Mouse (Mus musculus) macrophage (primary cell): Measurements from ENCODE around the gene Olfr1045. TPM values are rescaled to one million over a fixed set of nuclear protein-coding genes. Genes with fewer than 3 reads are reported as not detected.
"Not testable (repeated sequence)": the region's sequence is repeated elsewhere in the genome, so short reads cannot be mapped to it uniquely, and the experiment has no call there.

Source experiments
- H3K27ac ChIP-seq: fragments of 350-480 bp; formaldehyde crosslinking; 2 replicates; pipeline ENCODE4 v1.9.0; 2021
- H3K36me3 ChIP-seq: fragments of 350-480 bp; formaldehyde crosslinking; 2 replicates; pipeline ENCODE4 v1.9.0; 2021; ENCODE audit errors: inconsistent target
- H3K4me3 ChIP-seq: fragments of 350-480 bp; formaldehyde crosslinking; 2 replicates; pipeline ENCODE4 v1.9.0; 2021; ENCODE audit errors: inconsistent target
- H3K79me2 ChIP-seq: fragments of 350-480 bp; formaldehyde crosslinking; 2 replicates; pipeline ENCODE4 v1.9.0; 2021; ENCODE audit errors: inconsistent target
- WGBS: methylation state at CpG from one replicate; pipeline ENCODE4 v1.1.7; 2026; ENCODE audit warnings: inconsistent platforms; ENCODE audit not compliant: missing documents; 5-methylcytosine and 5-hydroxymethylcytosine counted together
- polyA plus RNA-seq: library from polyadenylated mRNA; stranded (reverse); fragments of 250-400 nt; gene quantifications from 3 replicates; pipeline ENCODE4 v1.2.4, GENCODE M21; 2018; ENCODE audit warnings: inconsistent platforms
- total RNA-seq, 78 experiments: library from RNA; depleted of rRNA; stranded (reverse); fragments of 250-400 nt; gene quantifications; 1 replicate in 9 of 78; 2 replicates in 24 of 78; 3 replicates in 43 of 78; 4 replicates in 2 of 78; pipeline ENCODE4 v1.2.4; 2018; ENCODE audit warnings: inconsistent platforms in 56 of 78

The Olfr1045 gene
- not detected for total RNA-seq (2018; cell fraction: chromatin; rRNA removed)
- total RNA-seq (2018; cell fraction: cytosol; rRNA removed): not detected
- total RNA-seq (2018; cell fraction: nucleus; rRNA removed): not detected
- not detected in 3 replicates for polyA plus RNA-seq

- no peaks in the 10 kb centered on the region for H3K79me2 ChIP-seq
- no peaks in the 10 kb centered on the region for H3K36me3 ChIP-seq
- no peak within 1 kb of the TSS for H3K27ac ChIP-seq
- no peak within 1 kb of the TSS for H3K4me3 ChIP-seq
Measured at GRCm38 (mm10) chr2:86202909-86203308, at the start of gene Olfr1045. Gene Olfr1045, minus strand, starts transcription at chr2:86203009.

DNA sequence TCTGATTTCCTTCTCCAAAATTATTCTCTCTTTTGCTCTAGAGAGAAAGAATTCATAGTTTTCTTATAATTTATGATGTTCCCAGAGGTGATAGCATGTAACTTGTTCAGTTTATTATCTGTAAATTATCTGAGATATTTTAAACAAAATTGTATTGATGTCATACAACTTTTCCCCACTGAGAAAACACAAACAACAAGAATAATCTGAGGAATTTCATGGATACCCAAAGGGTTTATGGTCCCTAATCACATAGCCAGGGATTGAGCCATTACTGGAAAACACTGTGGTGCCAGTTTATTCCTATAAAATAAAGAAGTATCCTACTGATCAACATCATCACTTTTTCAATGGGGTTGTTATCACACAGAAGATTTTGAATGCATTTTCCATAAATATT lies 37.4 kb upstream of the Olfr1045 start, which contains the start of gene Olfr1048:
TSS of gene Olfr1048 (minus strand) at position 101 of the 400 bp plus-strand sequence.
- H3K36me3 ChIP-seq: no peaks in the 10 kb centered on the region
- H3K4me3 ChIP-seq: no peak within 1 kb of the TSS
- H3K79me2 ChIP-seq: no peaks in the 10 kb centered on the region
- no peak within 1 kb of the TSS for H3K27ac ChIP-seq

DNA sequence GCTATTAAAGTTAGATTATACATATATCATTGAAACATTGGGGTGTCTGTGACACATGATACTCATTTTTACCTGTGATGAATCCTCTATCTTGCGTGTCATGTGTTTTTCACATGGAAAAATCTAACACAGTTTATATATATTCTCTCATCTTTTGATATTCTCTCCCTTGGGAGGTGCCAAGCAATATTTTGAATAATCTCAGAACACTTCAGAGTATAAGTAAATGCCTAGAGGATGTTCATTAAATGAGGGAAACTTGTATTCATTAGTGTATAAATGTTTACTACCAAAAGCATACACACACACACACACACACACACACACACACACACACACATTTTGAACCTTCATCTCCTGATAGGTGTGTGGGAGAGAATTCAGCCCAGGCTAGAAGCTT lies 28.5 kb upstream of the Olfr1045 start, which contains the start of gene Olfr1047:
TSS of gene Olfr1047 (minus strand) at position 101 of the 400 bp plus-strand sequence.
- 100% methylated on average over 1 of the region's 1 CpGs for WGBS
- Histone ChIP-seq H3K4me3 (no peak within 1 kb of the TSS), H3K27ac (no peak within 1 kb of the TSS), H3K36me3 (no peaks in the 10 kb centered on the region), H3K79me2 (no peaks in the 10 kb centered on the region)

- 79% methylated on average over 2 of the region's 2 CpGs for WGBS
Measured at GRCm38 (mm10) chr2:86219214-86219613, 16.4 kb upstream of the Olfr1045 start, which contains the start of gene Olfr1046. Gene Olfr1046, minus strand, starts transcription at chr2:86219314.

DNA sequence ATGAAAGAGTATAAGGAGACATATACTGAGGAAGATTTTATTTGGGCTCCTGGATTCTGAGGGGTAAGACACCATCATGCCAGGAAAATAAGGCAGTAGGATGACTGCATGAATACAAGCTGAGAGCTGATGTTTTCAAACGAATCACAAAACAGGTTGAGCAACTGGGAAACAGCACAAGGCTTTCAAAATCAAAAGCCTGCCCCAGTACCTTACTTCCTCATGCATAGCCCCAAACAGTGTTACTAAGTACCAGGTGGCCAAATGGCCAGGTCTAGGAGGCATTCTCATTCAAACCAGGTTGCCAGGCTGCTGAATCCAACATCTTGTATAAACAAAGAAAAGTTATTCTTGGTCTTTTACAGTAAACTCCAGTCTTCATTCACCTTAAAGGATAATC lies 6.9 kb downstream of the Olfr1045 start:
- no peak overlapping the region for H3K27ac ChIP-seq
- WGBS: 56% methylated on average over 1 of the region's 1 CpGs
- H3K4me3 ChIP-seq: no peak overlapping the region
- no peaks in the 10 kb centered on the region for H3K79me2 ChIP-seq
- H3K36me3 ChIP-seq: no peaks in the 10 kb centered on the region

More at GRCm38 (mm10) chr2:86219214-86219613, 16.4 kb upstream of the Olfr1045 start, which contains the start of gene Olfr1046:
- Histone ChIP-seq H3K36me3 (no peaks in the 10 kb centered on the region), H3K4me3 (no peak within 1 kb of the TSS), H3K27ac (no peak within 1 kb of the TSS), H3K79me2 (no peaks in the 10 kb centered on the region)

- no peak within 1 kb of the TSS for H3K27ac ChIP-seq
- H3K36me3 ChIP-seq: no peaks in the 10 kb centered on the region
- H3K79me2 ChIP-seq: no peaks in the 10 kb centered on the region
- no peak within 1 kb of the TSS for H3K4me3 ChIP-seq
Measured at GRCm38 (mm10) chr2:86185583-86185982, 17.2 kb downstream of the Olfr1045 start, which contains the start of gene Olfr52. Gene Olfr52, minus strand, starts transcription at chr2:86185683.

GRCm38 (mm10) chr2:86179950-86180349 lies 22.9 kb downstream of the Olfr1045 start:
- no peaks in the 10 kb centered on the region for H3K79me2 ChIP-seq
- H3K36me3 ChIP-seq: no peaks in the 10 kb centered on the region
- no peak overlapping the region for H3K27ac ChIP-seq
- no peak overlapping the region for H3K4me3 ChIP-seq
- WGBS: 91% methylated on average over 3 of the region's 3 CpGs

GRCm38 (mm10) chr2:86177720-86178119 lies 25.1 kb downstream of the Olfr1045 start, which contains the start of gene Olfr1044:
Gene Olfr1044, minus strand, starts transcription at chr2:86177820.
- no peak within 1 kb of the TSS for H3K4me3 ChIP-seq
- no peaks in the 10 kb centered on the region for H3K36me3 ChIP-seq
- no peak within 1 kb of the TSS for H3K27ac ChIP-seq
- H3K79me2 ChIP-seq: no peaks in the 10 kb centered on the region

DNA sequence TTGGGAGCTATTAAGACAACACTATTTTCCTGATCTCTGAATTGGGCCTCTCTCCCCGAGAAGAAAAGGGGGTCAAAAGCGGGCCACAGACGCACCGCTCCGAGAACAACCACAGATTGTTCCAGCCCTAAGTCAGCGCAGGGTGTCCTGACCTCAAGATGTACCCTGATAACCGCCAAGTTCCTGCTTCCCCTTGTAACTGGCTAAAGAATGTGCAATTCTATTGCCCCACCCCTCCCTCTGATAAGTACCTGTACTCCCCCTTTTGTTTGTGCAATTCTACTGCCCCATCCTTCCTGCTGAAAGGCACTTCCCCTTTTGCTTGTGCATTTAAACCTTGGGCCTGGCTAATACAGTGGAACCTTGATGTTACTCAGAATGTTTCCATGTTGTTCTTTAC lies 27.4 kb downstream of the Olfr1045 start:
- not testable (repeated sequence) for H3K36me3 ChIP-seq, H3K4me3 ChIP-seq, H3K79me2 ChIP-seq, H3K27ac ChIP-seq
- 38% methylated on average over 7 of the region's 7 CpGs for WGBS

- 90% methylated on average over 2 of the region's 2 CpGs for WGBS
- Histone ChIP-seq H3K36me3 (no peaks in the 10 kb centered on the region), H3K79me2 (no peaks in the 10 kb centered on the region), H3K27ac (no peak within 1 kb of the TSS), H3K4me3 (no peak within 1 kb of the TSS)
Measured at GRCm38 (mm10) chr2:86167422-86167821, 35.4 kb downstream of the Olfr1045 start, which contains the start of gene Olfr1043. Gene Olfr1043, minus strand, starts transcription at chr2:86167522.

DNA sequence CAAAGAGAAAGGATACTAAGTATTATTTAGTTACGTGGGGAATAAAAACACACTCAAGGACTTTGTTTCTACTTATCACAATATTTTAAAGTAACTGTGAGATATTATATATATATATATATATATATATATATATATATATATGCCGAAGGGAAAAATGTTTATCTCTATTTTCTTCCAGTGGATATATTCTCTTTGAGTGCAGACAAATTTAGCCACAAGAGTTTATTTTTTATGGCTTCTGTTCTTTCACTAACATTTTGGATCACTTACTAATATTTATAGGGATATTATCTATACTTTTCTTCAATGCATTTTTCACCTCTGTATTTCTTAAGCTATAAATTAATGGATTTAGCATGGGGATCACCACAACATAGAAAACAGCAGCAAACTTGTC lies 41.1 kb downstream of the Olfr1045 start, which contains the start of gene Olfr1042:
TSS of gene Olfr1042 (minus strand) at position 101 of the 400 bp plus-strand sequence.
- H3K79me2 ChIP-seq: no peaks in the 10 kb centered on the region
- H3K36me3 ChIP-seq: no peaks in the 10 kb centered on the region
- H3K4me3 ChIP-seq: no peak within 1 kb of the TSS
- 80% methylated on average over 1 of the region's 2 CpGs for WGBS
- no peak within 1 kb of the TSS for H3K27ac ChIP-seq

DNA sequence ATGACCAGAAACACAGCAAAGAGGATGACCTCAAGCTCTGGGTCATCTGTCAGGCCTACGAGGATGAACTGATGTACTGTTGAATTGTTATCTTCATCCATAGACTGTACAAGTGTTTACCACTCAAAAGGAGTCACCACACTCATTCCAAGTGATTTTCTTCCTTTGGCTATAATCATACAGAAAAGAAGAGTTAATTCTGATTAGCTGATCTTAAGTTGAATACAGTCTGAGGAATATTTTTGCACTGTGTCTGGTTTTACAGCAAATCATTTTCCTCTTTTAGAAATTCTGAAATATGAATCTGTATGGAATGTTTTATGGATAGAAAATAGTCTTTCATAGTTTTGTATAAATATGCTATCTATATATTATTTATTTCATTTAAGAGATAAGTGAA lies 56.2 kb downstream of the Olfr1045 start, which contains the start of gene Olfr1040:
TSS of gene Olfr1040 (minus strand) at position 101 of the 400 bp plus-strand sequence.
- no peaks in the 10 kb centered on the region for H3K79me2 ChIP-seq
- no peaks in the 10 kb centered on the region for H3K36me3 ChIP-seq
- H3K27ac ChIP-seq: no peak within 1 kb of the TSS
- no peak within 1 kb of the TSS for H3K4me3 ChIP-seq
- 86% methylated on average over 1 of the region's 1 CpGs for WGBS

Other genes starting within 250 kb of the Olfr1045 start
- gene Olfr1029, start 229.1 kb downstream of the Olfr1045 start, polyA plus RNA-seq: not detected in 3 replicates
- gene Olfr1030, start 223.7 kb downstream of the Olfr1045 start, polyA plus RNA-seq: not detected in 3 replicates
- not detected in 3 replicates for gene Olfr1031, start 212.7 kb downstream of the Olfr1045 start, polyA plus RNA-seq
- gene Olfr1032, start 197.5 kb downstream of the Olfr1045 start, polyA plus RNA-seq: not detected in 3 replicates
- 0.22 TPM in 1 of 3 replicates, not detected in the others for gene Olfr1033, start 182.4 kb downstream of the Olfr1045 start, polyA plus RNA-seq
- gene Olfr1034, start 157.1 kb downstream of the Olfr1045 start, polyA plus RNA-seq: not detected in 3 replicates
- not detected in 3 replicates for gene Olfr1036, start 129.0 kb downstream of the Olfr1045 start, polyA plus RNA-seq
- not detected in 3 replicates for gene Olfr1037, start 115.6 kb downstream of the Olfr1045 start, polyA plus RNA-seq
- gene Olfr1039, start 67.1 kb downstream of the Olfr1045 start, polyA plus RNA-seq: not detected in 3 replicates
- not detected in 3 replicates for gene Olfr1040, start 56.3 kb downstream of the Olfr1045 start, polyA plus RNA-seq
- not detected in 3 replicates for gene Olfr1042, start 41.2 kb downstream of the Olfr1045 start, polyA plus RNA-seq
- not detected in 3 replicates for gene Olfr1043, start 35.5 kb downstream of the Olfr1045 start, polyA plus RNA-seq
- not detected in 3 replicates for gene Olfr1044, start 25.2 kb downstream of the Olfr1045 start, polyA plus RNA-seq
- gene Olfr52, start 17.3 kb downstream of the Olfr1045 start, polyA plus RNA-seq: not detected in 3 replicates
- gene Olfr1046, start 16.3 kb upstream of the Olfr1045 start, polyA plus RNA-seq: not detected in 3 replicates
- not detected in 3 replicates for gene Olfr1047, start 28.4 kb upstream of the Olfr1045 start, polyA plus RNA-seq
- gene Olfr1048, start 37.3 kb upstream of the Olfr1045 start, polyA plus RNA-seq: not detected in 3 replicates
- gene Olfr1049, start 55.3 kb upstream of the Olfr1045 start, polyA plus RNA-seq: not detected in 3 replicates
- not detected in 3 replicates for gene Olfr1051, start 76.1 kb upstream of the Olfr1045 start, polyA plus RNA-seq
- gene Olfr1052, start 89.4 kb upstream of the Olfr1045 start, polyA plus RNA-seq: not detected in 3 replicates
- gene Olfr1053, start 112.3 kb upstream of the Olfr1045 start, polyA plus RNA-seq: not detected in 3 replicates
- gene Olfr1054, start 132.4 kb upstream of the Olfr1045 start, polyA plus RNA-seq: not detected in 3 replicates
- gene Olfr1055, start 147.3 kb upstream of the Olfr1045 start, polyA plus RNA-seq: not detected in 3 replicates
- not detected in 3 replicates for gene Olfr1056, start 159.5 kb upstream of the Olfr1045 start, polyA plus RNA-seq
- not detected in 3 replicates for gene Olfr1057, start 175.4 kb upstream of the Olfr1045 start, polyA plus RNA-seq
- gene Olfr1058, start 185.6 kb upstream of the Olfr1045 start, polyA plus RNA-seq: not detected in 3 replicates
- gene Olfr1061, start 211.0 kb upstream of the Olfr1045 start, polyA plus RNA-seq: not detected in 3 replicates
- gene Olfr1062, start 223.7 kb upstream of the Olfr1045 start, polyA plus RNA-seq: not detected in 3 replicates
- not detected in 3 replicates for gene Olfr1065, start 247.6 kb upstream of the Olfr1045 start, polyA plus RNA-seq